Mouse (Mus musculus) MN1 (cell line): ENCODE results near the gene Epha2.

Experiments
- DNase-seq: peaks from one replicate; pipeline ENCODE4 v3.0.0-alpha.2; 2016; ENCODE audit warnings: low spot score

Gene Epha2

GRCm38 (mm10) chr4:141279783-141280182 is 21.3 kb upstream of the Epha2 start:
- DNase-seq, result no peak

DNA sequence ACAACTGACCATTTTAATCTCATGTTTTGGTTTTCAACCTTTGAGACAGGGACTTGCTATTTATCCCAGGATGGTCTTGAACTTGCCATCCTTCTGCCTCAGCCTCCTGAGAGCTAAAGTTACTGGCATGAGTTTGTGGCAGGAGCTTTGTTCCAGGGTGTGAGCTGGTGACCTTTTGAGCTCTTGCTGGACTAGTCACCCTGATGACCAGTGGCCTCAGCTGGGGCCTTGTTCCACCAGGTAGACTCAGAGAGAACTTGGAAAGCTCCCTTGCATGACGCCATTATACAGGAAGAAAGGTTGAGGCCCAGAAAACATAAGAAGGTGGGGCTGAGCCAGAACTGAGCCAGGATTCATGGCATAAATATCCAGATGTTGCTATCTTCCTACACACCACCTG is 20.6 kb upstream of the Epha2 start:
- no peak for DNase-seq

DNA sequence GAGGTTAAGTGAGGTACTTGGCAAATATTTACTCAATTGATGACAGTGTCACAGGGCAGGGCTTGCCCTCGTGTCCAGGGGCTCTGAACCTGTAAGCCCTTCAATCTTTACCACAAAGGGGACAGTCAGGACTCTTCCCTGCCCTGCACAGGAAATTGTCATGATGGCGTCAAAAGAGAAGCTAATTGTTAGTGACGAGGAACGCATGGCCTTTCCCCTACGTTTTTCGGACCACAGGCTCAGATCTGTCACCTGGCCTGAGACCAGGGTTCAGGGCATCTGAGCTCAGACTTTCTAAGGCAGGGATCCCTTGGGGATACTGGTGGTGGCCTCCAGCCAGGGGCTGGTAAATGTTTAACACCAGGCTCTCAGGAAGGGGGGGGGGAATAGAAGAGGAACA is 19.9 kb upstream of the Epha2 start:
- DNase-seq, result peak; percentile 71

DNA sequence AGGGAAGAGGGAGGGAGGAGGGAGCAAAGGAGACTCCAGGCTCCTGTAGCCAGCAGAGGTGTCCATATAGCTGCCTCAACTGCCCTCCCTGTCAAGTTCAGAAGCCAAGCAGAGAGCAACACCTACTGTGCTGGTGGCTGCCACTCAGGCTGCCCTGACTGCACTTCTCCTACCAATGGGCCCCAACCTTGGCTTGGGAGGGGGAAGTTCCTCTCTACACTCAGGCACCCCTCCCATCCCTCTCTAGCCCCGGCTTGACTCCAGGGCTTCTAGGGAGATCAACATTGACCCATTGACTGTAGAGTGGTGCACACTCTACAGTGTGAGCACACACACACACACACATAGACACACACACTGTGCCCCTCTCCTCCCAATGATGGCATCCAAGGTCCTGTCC is 19.5 kb upstream of the Epha2 start:
- DNase-seq, result no peak

GRCm38 (mm10) chr4:141282087-141282486 is 19.0 kb upstream of the Epha2 start:
- no peak for DNase-seq

DNA sequence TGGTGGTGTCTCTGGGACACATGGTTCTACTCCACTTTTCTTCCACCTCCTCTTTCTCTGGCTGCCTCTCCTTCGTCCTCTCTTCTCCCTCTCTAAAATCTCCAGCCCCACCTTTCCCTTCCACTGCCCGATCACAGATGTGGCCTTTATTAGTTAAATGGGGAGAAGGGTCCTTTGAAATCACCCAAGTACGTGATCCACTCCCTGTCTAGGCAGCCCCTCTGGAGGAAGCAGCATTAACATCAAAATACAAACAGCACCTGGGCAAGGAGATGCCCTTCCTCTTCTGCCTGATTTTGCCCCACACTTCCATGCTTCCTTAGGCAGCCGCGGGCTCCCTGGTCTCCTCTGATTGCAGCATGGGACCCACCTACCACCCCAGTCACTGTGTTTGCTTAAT is 18.4 kb upstream of the Epha2 start:
- no peak for DNase-seq

GRCm38 (mm10) chr4:141283176-141283878 is 17.7 kb upstream of the Epha2 start:
- DNase-seq, result no peak

- peak; percentile 32 for DNase-seq
Observed at GRCm38 (mm10) chr4:141283879-141284411, 17.1 kb upstream of the Epha2 start.

DNA sequence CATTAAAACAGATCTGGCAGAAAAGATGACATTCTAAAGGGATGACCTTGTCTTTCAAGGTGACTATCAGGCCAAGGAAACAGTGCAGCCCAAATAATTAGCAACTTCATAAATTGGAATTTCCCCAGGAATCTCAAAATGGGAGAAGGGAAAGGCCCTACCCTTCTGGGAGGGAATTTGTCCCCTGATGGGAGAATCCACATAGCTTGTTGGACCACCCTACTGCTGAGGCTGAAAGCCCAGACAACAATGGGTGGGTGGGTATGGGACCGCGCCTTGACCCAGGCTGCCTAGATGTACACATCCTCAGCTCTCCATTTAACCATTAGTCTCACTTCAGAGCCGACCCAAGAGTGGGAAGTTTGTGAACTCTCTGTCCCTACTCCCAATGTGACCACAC is 16.6 kb upstream of the Epha2 start:
- DNase-seq, result no peak

GRCm38 (mm10) chr4:141285128-141285527 is 15.9 kb upstream of the Epha2 start:
- no peak for DNase-seq

DNA sequence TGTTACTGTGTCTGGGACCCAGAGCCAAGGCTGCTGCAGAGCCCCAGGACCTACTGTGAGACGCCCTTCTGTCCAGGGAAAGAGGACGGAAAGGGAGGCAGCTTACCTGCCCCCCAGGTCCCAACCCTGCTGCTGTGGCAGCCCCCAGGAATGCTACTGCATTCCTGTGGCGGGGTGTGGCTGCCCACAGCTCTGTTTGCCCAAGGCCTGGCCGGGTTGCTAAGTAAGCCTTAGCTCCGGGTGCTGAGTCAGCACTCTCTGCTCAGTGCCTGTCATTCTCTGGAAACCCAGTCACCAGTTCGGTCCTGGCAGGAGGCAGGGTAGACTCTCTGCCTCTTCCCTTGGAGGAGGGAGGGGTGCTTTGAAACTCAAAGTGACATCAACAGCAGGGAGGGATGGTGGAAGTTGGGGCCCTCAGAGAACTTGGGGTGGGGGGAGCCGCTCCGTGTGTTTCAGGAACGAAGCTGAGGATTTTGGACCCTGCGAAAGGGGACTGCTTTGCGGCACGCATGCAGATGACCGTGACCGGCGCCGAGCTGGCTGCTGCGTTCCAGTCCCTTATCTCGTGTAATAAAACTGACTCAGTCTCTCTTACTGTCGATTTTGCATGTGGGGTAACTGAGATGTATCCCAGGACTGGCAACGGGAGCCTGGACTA is 14.1 kb upstream of the Epha2 start:
- DNase-seq, result peak; percentile 40

GRCm38 (mm10) chr4:141287518-141288004 is 13.5 kb upstream of the Epha2 start:
- no peak for DNase-seq

GRCm38 (mm10) chr4:141288152-141288551 is 12.9 kb upstream of the Epha2 start:
- DNase-seq, result no peak

- DNase-seq, result no peak
Observed at GRCm38 (mm10) chr4:141291571-141292375, 9.3 kb upstream of the Epha2 start.

DNA sequence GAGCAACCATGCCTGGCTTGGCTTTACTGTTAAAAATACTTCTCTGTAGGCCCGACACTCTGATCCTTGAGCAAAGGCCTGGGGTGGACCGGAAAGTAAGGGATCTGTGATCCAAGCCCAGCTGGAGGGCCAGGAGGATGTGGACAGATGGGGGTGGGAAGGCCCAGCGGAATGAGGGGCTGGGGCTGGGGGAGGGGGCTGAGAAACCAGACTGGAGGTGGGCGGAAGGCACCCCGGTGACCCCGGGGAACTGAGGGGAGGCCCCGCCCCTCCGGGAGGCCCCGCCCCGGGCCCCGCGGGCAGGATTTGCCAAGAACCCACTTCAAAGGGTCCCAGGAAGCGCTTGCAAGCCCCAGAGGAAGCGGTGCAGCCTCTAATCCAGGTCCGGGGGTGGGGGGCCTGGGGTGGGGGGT is 5.3 kb upstream of the Epha2 start:
- DNase-seq, result no peak

DNA sequence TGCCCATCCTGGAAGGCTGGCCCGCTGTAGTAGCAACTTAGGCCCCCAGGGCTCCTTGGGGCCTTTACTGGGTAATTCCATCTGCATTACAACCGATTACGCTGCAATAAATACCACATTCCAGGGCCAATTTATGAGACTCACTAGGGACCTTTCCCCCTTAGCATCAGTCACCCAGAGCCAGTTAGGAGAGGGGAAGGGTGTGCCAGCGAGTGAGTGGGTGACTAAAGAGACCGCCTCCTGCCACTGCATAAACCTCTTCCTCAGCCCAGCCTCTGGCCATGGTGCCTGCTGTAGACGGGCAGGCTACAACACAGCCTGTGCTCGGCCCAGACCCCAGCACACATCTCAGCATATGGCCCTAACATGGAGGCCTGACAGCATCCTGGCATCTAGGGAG is 3.1 kb upstream of the Epha2 start:
- DNase-seq, result no peak

- no peak for DNase-seq
Observed at GRCm38 (mm10) chr4:141299356-141299755, 1.7 kb upstream of the Epha2 start.

GRCm38 (mm10) chr4:141300196-141300595 is 844 bp upstream of the Epha2 start:
- DNase-seq, result no peak

GRCm38 (mm10) chr4:141301591-141302427 is 769 bp downstream of the Epha2 start:
- DNase-seq, result no peak

DNA sequence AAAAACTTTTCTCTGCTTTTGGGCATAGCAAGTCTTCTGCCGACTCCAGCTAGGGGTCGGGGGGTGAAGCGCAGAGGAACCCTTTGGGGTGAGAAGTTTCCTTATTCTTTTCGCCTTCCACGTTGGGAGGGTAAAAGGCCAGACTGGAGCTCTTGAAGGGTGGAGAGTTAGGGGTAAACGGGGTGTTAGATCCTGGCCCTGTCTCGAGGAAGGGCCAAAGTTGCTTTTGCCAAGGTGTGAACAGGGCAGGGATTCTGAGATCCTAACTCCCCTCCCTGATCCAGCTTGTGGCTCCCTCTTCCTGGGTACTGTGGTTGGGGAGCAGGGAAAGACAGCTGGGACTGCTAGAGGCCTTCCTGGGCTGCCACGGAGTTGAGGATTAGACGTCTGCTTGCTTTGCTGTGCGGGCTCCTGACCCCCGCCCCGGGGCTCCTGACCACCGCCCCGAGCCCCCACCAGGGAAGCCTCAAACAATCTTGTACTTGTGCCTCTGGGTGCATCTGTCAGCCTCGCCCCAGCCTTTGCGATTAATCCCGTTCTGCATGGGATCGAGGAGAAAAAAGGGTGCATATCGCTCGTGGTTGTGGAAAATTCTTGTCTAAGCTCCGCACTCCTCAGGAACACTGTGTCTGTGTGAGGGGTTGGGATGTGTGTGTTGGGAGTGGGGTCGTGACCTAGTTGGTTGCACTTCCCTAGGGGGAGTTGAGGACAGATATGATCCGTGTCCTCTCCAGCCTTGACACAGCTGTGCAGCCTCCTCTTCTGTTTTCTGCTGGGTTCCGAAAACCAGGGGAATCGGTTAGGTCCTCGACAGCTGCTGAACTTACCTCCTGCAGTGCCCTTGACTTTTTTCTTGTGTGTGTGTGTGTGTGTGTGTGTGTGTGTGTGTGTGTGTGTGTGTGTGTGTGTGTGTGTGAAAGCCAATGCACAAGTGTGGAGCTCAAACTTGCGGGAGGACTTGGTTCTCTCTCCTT is 1.7 kb downstream of the Epha2 start:
- DNase-seq, result no peak
